Mouse (Mus musculus): Measurements from ENCODE around the gene Fkbp2. TPM values are rescaled to one million over a fixed set of nuclear protein-coding genes. Genes with fewer than 3 reads are reported as not detected.

Gene Fkbp2
- polyA plus RNA-seq, 1 experiment from 2014 or later = 129 TPM

GRCm38 (mm10) chr19:6940396-6941351 lies 39.6 kb downstream of the Fkbp2 start:
- no peaks in the 10 kb centered on the region for H3K9me3 ChIP-seq (replicated peaks; ENCODE audit: control insufficient read depth, low read length, poor library complexity, severe bottlenecking)
- peak overlapping the region; percentile 99 for H3K9ac ChIP-seq (ENCODE audit: low read depth, low read length)
- H3K36me3 ChIP-seq (ENCODE audit: control insufficient read depth, insufficient read depth, low read length) = no peaks in the 10 kb centered on the region
- ATAC-seq = peak; percentile 8; the same call in 1 of the 2 replicates
- H3K4me2 ChIP-seq (ENCODE audit: low read length) = peak overlapping the region; percentile 99
- peak overlapping the region; percentile 89 for H3K4me3 ChIP-seq (ENCODE audit: low read depth, low read length)
- peak overlapping the region; percentile 98 for H3K27ac ChIP-seq (ENCODE audit: low read length)
- 21% methylated on average over 28 of the region's 29 CpGs for WGBS
- H3K4me1 ChIP-seq (ENCODE audit: control insufficient read depth, insufficient read depth, low read length) = peaks cover 30% of the 10 kb centered on the region
- H3K27me3 ChIP-seq (ENCODE audit: control insufficient read depth, insufficient read depth, low read depth, low read length) = peaks cover 6% of the 10 kb centered on the region

- Histone ChIP-seq H3K9me3 (replicated peaks; ENCODE audit: control insufficient read depth, low read length, poor library complexity, severe bottlenecking) (no peaks in the 10 kb centered on the region), H3K27me3 (ENCODE audit: control insufficient read depth, insufficient read depth, low read depth, low read length) (peaks cover 11% of the 10 kb centered on the region), H3K27ac (ENCODE audit: low read length) (no peak overlapping the region), H3K4me2 (ENCODE audit: low read length) (peak overlapping the region; percentile 99), H3K36me3 (ENCODE audit: control insufficient read depth, insufficient read depth, low read length) (no peaks in the 10 kb centered on the region), H3K4me3 (ENCODE audit: low read depth, low read length) (peak overlapping the region; percentile 6; the same call in 1 of the 2 replicates), H3K9ac (ENCODE audit: low read depth, low read length) (peak overlapping the region; percentile 32), H3K4me1 (ENCODE audit: control insufficient read depth, insufficient read depth, low read length) (peaks cover 31% of the 10 kb centered on the region)
- ATAC-seq = no peak
- WGBS = 86% methylated on average over 20 of the region's 20 CpGs
These were observed 40.9 kb downstream of the Fkbp2 start for GRCm38 (mm10) chr19:6939106-6940002.

GRCm38 (mm10) chr19:6937541-6938465 lies 42.5 kb downstream of the Fkbp2 start:
- WGBS = 79% methylated on average over 16 of the region's 16 CpGs
- Histone ChIP-seq H3K4me2 (ENCODE audit: low read length) (no peak overlapping the region), H3K4me1 (ENCODE audit: control insufficient read depth, insufficient read depth, low read length) (peaks cover 36% of the 10 kb centered on the region)

GRCm38 (mm10) chr19:6936299-6936698 lies 44.0 kb downstream of the Fkbp2 start:
- Histone ChIP-seq H3K36me3 (ENCODE audit: control insufficient read depth, insufficient read depth, low read length) (no peaks in the 10 kb centered on the region), H3K27ac (ENCODE audit: low read length) (no peak overlapping the region), H3K9ac (ENCODE audit: low read depth, low read length) (no peak overlapping the region), H3K9me3 (replicated peaks; ENCODE audit: control insufficient read depth, low read length, poor library complexity, severe bottlenecking) (no peaks in the 10 kb centered on the region), H3K4me3 (ENCODE audit: low read depth, low read length) (no peak overlapping the region), H3K4me2 (ENCODE audit: low read length) (no peak overlapping the region), H3K4me1 (ENCODE audit: control insufficient read depth, insufficient read depth, low read length) (peaks cover 34% of the 10 kb centered on the region), H3K27me3 (ENCODE audit: control insufficient read depth, insufficient read depth, low read depth, low read length) (peaks cover 40% of the 10 kb centered on the region)
- no peak for ATAC-seq
- 23% methylated on average over 3 of the region's 3 CpGs for WGBS

More at GRCm38 (mm10) chr19:6937541-6938465, 42.5 kb downstream of the Fkbp2 start:
- Histone ChIP-seq H3K4me3 (ENCODE audit: low read depth, low read length) (no peak overlapping the region), H3K9me3 (replicated peaks; ENCODE audit: control insufficient read depth, low read length, poor library complexity, severe bottlenecking) (no peaks in the 10 kb centered on the region), H3K9ac (ENCODE audit: low read depth, low read length) (no peak overlapping the region), H3K27me3 (ENCODE audit: control insufficient read depth, insufficient read depth, low read depth, low read length) (peaks cover 25% of the 10 kb centered on the region), H3K36me3 (ENCODE audit: control insufficient read depth, insufficient read depth, low read length) (no peaks in the 10 kb centered on the region), H3K27ac (ENCODE audit: low read length) (no peak overlapping the region)
- no peak for ATAC-seq

- no peak within 1 kb of the TSS for H3K27ac ChIP-seq (ENCODE audit: low read length)
- peak; percentile 13 for ATAC-seq
These were observed 45.9 kb downstream of the Fkbp2 start, which contains the start of gene Kcnk4 for GRCm38 (mm10) chr19:6934195-6934977. Kcnk4 (minus strand) TSS chr19:6934515.

GRCm38 (mm10) chr19:6933436-6934194 lies 46.7 kb downstream of the Fkbp2 start:
- ATAC-seq = peak; percentile 69
- H3K27me3 ChIP-seq (ENCODE audit: control insufficient read depth, insufficient read depth, low read depth, low read length) = peaks cover 54% of the 10 kb centered on the region
- no peaks in the 10 kb centered on the region for H3K9me3 ChIP-seq (replicated peaks; ENCODE audit: control insufficient read depth, low read length, poor library complexity, severe bottlenecking)
- no peak overlapping the region for H3K27ac ChIP-seq (ENCODE audit: low read length)
- peak overlapping the region; percentile 83 for H3K4me2 ChIP-seq (ENCODE audit: low read length)
- H3K9ac ChIP-seq (ENCODE audit: low read depth, low read length) = peak overlapping the region; percentile 79
- H3K36me3 ChIP-seq (ENCODE audit: control insufficient read depth, insufficient read depth, low read length) = no peaks in the 10 kb centered on the region
- H3K4me1 ChIP-seq (ENCODE audit: control insufficient read depth, insufficient read depth, low read length) = peaks cover 12% of the 10 kb centered on the region
- H3K4me3 ChIP-seq (ENCODE audit: low read depth, low read length) = peak overlapping the region; percentile 48
- WGBS = 3% methylated on average over 58 of the region's 58 CpGs

More at GRCm38 (mm10) chr19:6934195-6934977, 45.9 kb downstream of the Fkbp2 start, which contains the start of gene Kcnk4:
- Histone ChIP-seq H3K36me3 (ENCODE audit: control insufficient read depth, insufficient read depth, low read length) (no peaks in the 10 kb centered on the region), H3K4me3 (ENCODE audit: low read depth, low read length) (peak within 1 kb of the TSS; percentile 48), H3K4me2 (ENCODE audit: low read length) (peak within 1 kb of the TSS; percentile 83), H3K27me3 (ENCODE audit: control insufficient read depth, insufficient read depth, low read depth, low read length) (peaks cover 49% of the 10 kb centered on the region), H3K4me1 (ENCODE audit: control insufficient read depth, insufficient read depth, low read length) (peaks cover 20% of the 10 kb centered on the region), H3K9me3 (replicated peaks; ENCODE audit: control insufficient read depth, low read length, poor library complexity, severe bottlenecking) (no peaks in the 10 kb centered on the region), H3K9ac (ENCODE audit: low read depth, low read length) (peak within 1 kb of the TSS; percentile 79)
- 7% methylated on average over 23 of the region's 23 CpGs for WGBS

- Histone ChIP-seq H3K4me1 (ENCODE audit: control insufficient read depth, insufficient read depth, low read length) (peaks cover 10% of the 10 kb centered on the region), H3K27me3 (ENCODE audit: control insufficient read depth, insufficient read depth, low read depth, low read length) (peaks cover 56% of the 10 kb centered on the region), H3K4me3 (ENCODE audit: low read depth, low read length) (peak overlapping the region; percentile 48), H3K4me2 (ENCODE audit: low read length) (peak overlapping the region; percentile 83), H3K27ac (ENCODE audit: low read length) (no peak overlapping the region), H3K9me3 (replicated peaks; ENCODE audit: control insufficient read depth, low read length, poor library complexity, severe bottlenecking) (no peaks in the 10 kb centered on the region), H3K36me3 (ENCODE audit: control insufficient read depth, insufficient read depth, low read length) (no peaks in the 10 kb centered on the region), H3K9ac (ENCODE audit: low read depth, low read length) (peak overlapping the region; percentile 79)
- no peak for ATAC-seq
- 18% methylated on average over 4 of the region's 4 CpGs for WGBS
These were observed 47.2 kb downstream of the Fkbp2 start for GRCm38 (mm10) chr19:6933102-6933435.

All from midbrain, embryonic 16.5 days (tissue).